Mouse (Mus musculus) cerebellum, postnatal 14 days (tissue): ENCODE data around the gene Wdr47.
"Not testable (repeated sequence)": the region's sequence is repeated elsewhere in the genome, so short reads cannot be mapped to it uniquely, and the experiment has no call there.

ENCODE experiments used
- DNase-seq, 2 experiments: peaks; one replicate each; pipeline ENCODE4 v3.0.0; 2021; ENCODE audit warnings: mixed read lengths in 2 of 2

Gene Wdr47

GRCm38 (mm10) chr3:108590786-108591529 is at the start of gene Wdr47:
Gene Wdr47, plus strand, starts transcription at chr3:108591279.
- DNase-seq, result peak; percentile 95

GRCm38 (mm10) chr3:108542299-108542698 is 48.8 kb upstream of the Wdr47 start:
- DNase-seq, result no peak

- no peak for DNase-seq
Observed at GRCm38 (mm10) chr3:108554111-108554561, 36.9 kb upstream of the Wdr47 start.

- DNase-seq, result peak; percentile 95
Observed at GRCm38 (mm10) chr3:108554587-108555312, 36.3 kb upstream of the Wdr47 start.

- DNase-seq, result no peak
Observed at GRCm38 (mm10) chr3:108557888-108558287, 33.2 kb upstream of the Wdr47 start.

GRCm38 (mm10) chr3:108562133-108562730 is 28.8 kb upstream of the Wdr47 start, which contains the start of gene Tmem167b:
Gene Tmem167b, minus strand, starts transcription at chr3:108562466.
- peak; percentile 96 to 98 for DNase-seq

GRCm38 (mm10) chr3:108562777-108563271 is 28.3 kb upstream of the Wdr47 start:
- DNase-seq, result peak in 1 of 2 experiments; percentile 57

GRCm38 (mm10) chr3:108563309-108563708 is 27.8 kb upstream of the Wdr47 start:
- DNase-seq, result peak; percentile 88 to 90

GRCm38 (mm10) chr3:108567990-108568877 is 22.8 kb upstream of the Wdr47 start:
- DNase-seq, result peak; percentile 55 to 59

GRCm38 (mm10) chr3:108569636-108570035 is 21.4 kb upstream of the Wdr47 start:
- not testable (repeated sequence) for DNase-seq

GRCm38 (mm10) chr3:108570813-108571212 is 20.3 kb upstream of the Wdr47 start:
- DNase-seq, result no peak

GRCm38 (mm10) chr3:108571443-108572294 is 19.4 kb upstream of the Wdr47 start, which contains the start of gene Taf13:
Gene Taf13, plus strand, starts transcription at chr3:108571698.
- DNase-seq, result peak; percentile 98 to 99

GRCm38 (mm10) chr3:108572309-108573010 is 18.6 kb upstream of the Wdr47 start:
- DNase-seq, result no peak

GRCm38 (mm10) chr3:108574018-108574417 is 17.1 kb upstream of the Wdr47 start:
- no peak for DNase-seq

- no peak for DNase-seq
Observed at GRCm38 (mm10) chr3:108584580-108584979, 6.5 kb upstream of the Wdr47 start.

- DNase-seq, result no peak
Observed at GRCm38 (mm10) chr3:108588446-108588845, 2.6 kb upstream of the Wdr47 start.

- DNase-seq, result no peak
Observed at GRCm38 (mm10) chr3:108591530-108592522, 747 bp downstream of the Wdr47 start.

GRCm38 (mm10) chr3:108608906-108609305 is 17.8 kb downstream of the Wdr47 start:
- no peak for DNase-seq

- peak; percentile 33 to 54 for DNase-seq
Observed at GRCm38 (mm10) chr3:108634761-108635160, 43.7 kb downstream of the Wdr47 start.
